Comparison of ENCODE assay signal across 14 mouse cellular contexts in the genomic region with DNA sequence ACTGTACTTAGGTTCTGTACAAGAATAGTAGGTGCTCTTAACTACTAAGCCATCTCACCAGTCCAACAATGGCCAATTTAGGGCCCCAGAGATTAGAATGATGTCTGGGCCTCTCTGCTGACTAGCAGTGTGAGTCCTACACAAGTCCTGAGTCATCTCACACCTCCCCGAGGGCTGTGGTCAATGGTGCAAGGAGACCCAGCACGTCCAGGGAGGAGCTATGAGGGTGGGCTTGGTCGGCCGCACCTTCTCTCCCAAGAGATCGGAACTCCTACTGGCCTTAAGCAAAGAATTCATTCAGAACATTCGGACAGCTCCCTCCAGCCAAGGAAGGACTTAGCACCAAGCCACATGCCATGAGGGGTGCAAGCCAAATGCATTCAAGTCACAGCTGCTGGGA. TPM values are rescaled to one million over a fixed set of nuclear protein-coding genes. Genes with fewer than 3 reads are reported as not detected.
DNase-seq lines count a peak whose midpoint lies in the region; ATAC-seq and TF ChIP-seq lines count a peak whose summit lies in the region.
"Had no signal": no experiment of that assay in that cellular context is flagged by ENCODE, and none has a peak within 500 bp of the region (broad histone marks: within the 10 kb centered on the region; RNA-seq: fewer than 3 reads in every experiment).

No protein-coding gene starts in this region.

- no peaks in the 10 kb centered on the region; the same call in 1 of the 2 replicates for H3K36me3 ChIP-seq in intestine, postnatal 0 days (ENCODE audit: control insufficient read depth, insufficient read depth)
- no peaks in the 10 kb centered on the region for H3K36me3 ChIP-seq in intestine, embryonic 15.5 days
- H3K36me3 ChIP-seq: embryonic facial prominence, embryonic 12.5 days; neural tube, embryonic 13.5 days; stomach, embryonic 15.5 days had no signal

- H3K9ac ChIP-seq in intestine, postnatal 0 days (ENCODE audit: low read depth, low read length), result no peak overlapping the region
- no peak overlapping the region for H3K9ac ChIP-seq in intestine, embryonic 15.5 days
- H3K9ac ChIP-seq: embryonic facial prominence, embryonic 12.5 days; hindbrain, embryonic 14.5 days; neural tube, embryonic 13.5 days; stomach, embryonic 15.5 days had no signal

- 0 out of 2 replicates have a peak overlapping the region, but pooled peaks have one; percentile 11 for H3K27ac ChIP-seq in intestine, postnatal 0 days (ENCODE audit: low read depth, low read length)
- no peak overlapping the region for H3K27ac ChIP-seq in intestine, embryonic 15.5 days
- H3K27ac ChIP-seq: embryonic facial prominence, embryonic 12.5 days; hindbrain, embryonic 14.5 days; neural tube, embryonic 13.5 days; stomach, embryonic 15.5 days had no signal

- no peak overlapping the region for H3K4me3 ChIP-seq in intestine, postnatal 0 days (ENCODE audit: low read depth, low read length)
- no peak overlapping the region for H3K4me3 ChIP-seq in intestine, embryonic 15.5 days (replicated peaks)
- H3K4me3 ChIP-seq: embryonic facial prominence, embryonic 12.5 days; neural tube, embryonic 13.5 days; stomach, embryonic 15.5 days had no signal

- ATAC-seq in intestine, postnatal 0 days, result no peak
- ATAC-seq in intestine, embryonic 15.5 days, result no peak
- ATAC-seq in granulocyte monocyte progenitor cell, adult 5-6 weeks (replicated peaks; ENCODE audit: poor library complexity, severe bottlenecking), result peak; percentile 31
- ATAC-seq: midbrain, embryonic 16.5 days had no signal

- no peak for TF ChIP-seq CTCF in intestine, postnatal 0 days (IDR thresholded peaks at IDR 0.05; ENCODE audit: low read depth)

- peaks cover 38% of the 10 kb centered on the region for H3K4me1 ChIP-seq in intestine, postnatal 0 days (replicated peaks; ENCODE audit: control insufficient read depth, insufficient read depth, low read length)
- peaks cover 58% of the 10 kb centered on the region for H3K4me1 ChIP-seq in intestine, embryonic 15.5 days (replicated peaks)

- peak; percentile 9 for DNase-seq in thymus, postnatal 4 days
- DNase-seq in thymus, postnatal 0 days (ENCODE audit: low spot score), result no peak
- no peak for DNase-seq in frontal cortex, postnatal 14 days (ENCODE audit: low spot score in 2 of 2)
- DNase-seq in right cerebral cortex, postnatal 4 days, result no peak
- DNase-seq: kidney, adult 9 months; lung, postnatal 36 days had no signal

- no peak overlapping the region for H3K4me2 ChIP-seq in intestine, postnatal 0 days (replicated peaks; ENCODE audit: low read depth)
- H3K4me2 ChIP-seq in intestine, embryonic 15.5 days (replicated peaks), result no peak overlapping the region
- H3K4me2 ChIP-seq: embryonic facial prominence, embryonic 12.5 days; hindbrain, embryonic 14.5 days; neural tube, embryonic 13.5 days; stomach, embryonic 15.5 days had no signal

- no peaks in the 10 kb centered on the region for H3K9me3 ChIP-seq in intestine, postnatal 0 days (ENCODE audit: control insufficient read depth)
- no peaks in the 10 kb centered on the region for H3K9me3 ChIP-seq in intestine, embryonic 15.5 days
- H3K9me3 ChIP-seq: embryonic facial prominence, embryonic 12.5 days; neural tube, embryonic 13.5 days; stomach, embryonic 15.5 days had no signal

- 67% methylated on average over 6 of the region's 6 CpGs for WGBS in intestine, postnatal 0 days
- 68% methylated on average over 6 of the region's 6 CpGs for WGBS in intestine, embryonic 15.5 days

- no peaks in the 10 kb centered on the region for H3K27me3 ChIP-seq in intestine, postnatal 0 days (replicated peaks; ENCODE audit: control insufficient read depth, insufficient read depth, low read length)
- H3K27me3 ChIP-seq in intestine, embryonic 15.5 days (replicated peaks), result no peaks in the 10 kb centered on the region
- H3K27me3 ChIP-seq: stomach, embryonic 15.5 days had no signal

RNA-seq across cellular contexts. Expression of gene Zfp36l2, which starts 36.4 kb away (rescaled TPM):
- 29.6 and 32.0 TPM in 2 replicates for polyA plus RNA-seq in intestine, postnatal 0 days (2015; fragmentation: Nextera tagmentation; extraction: Ambion mirVana)
- polyA plus RNA-seq in intestine, embryonic 15.5 days (2015; fragmentation: Nextera tagmentation; extraction: Ambion mirVana), result 23.2 and 29.7 TPM in 2 replicates
- 28.4 and 35.1 TPM in 2 replicates for polyA plus RNA-seq in thymus, postnatal 0 days (2015; fragmentation: Nextera tagmentation; extraction: Ambion mirVana)
- total RNA-seq in granulocyte monocyte progenitor cell, adult 5-6 weeks (2014; fragmentation: Nextera tagmentation), result 199 TPM in 2 replicates
- 91.5 and 99.4 TPM in 2 replicates for total RNA-seq in granulocyte monocyte progenitor cell, adult 5-6 weeks (2017)
